Mouse (Mus musculus): ENCODE data around the gene Tmprss11d.
"Not testable (repeated sequence)": the region's sequence is repeated elsewhere in the genome, so short reads cannot be mapped to it uniquely, and the experiment has no call there.

The Tmprss11d gene

DNA sequence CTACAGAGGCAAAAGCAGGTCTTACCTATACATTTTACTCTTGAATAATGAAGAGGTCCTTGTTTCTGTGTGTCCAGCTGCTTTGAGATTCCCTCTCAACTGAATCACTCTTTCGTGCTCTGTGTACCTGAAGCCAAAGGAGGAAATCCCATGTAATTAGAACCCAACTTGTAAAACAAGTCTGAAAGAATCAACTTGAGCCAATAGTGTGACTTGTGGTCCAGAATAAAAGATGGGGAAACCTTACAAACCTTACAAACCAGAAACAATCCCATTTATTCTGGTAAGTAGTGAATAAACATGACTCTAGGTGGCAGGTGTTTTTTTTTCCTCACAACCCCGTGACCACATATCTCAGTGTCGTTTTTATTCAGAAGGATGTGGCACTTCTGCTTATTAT, at the start of gene Tmprss11d:
Tmprss11d (minus strand) TSS at position 101 of the 400 bp plus-strand sequence.
- DNase-seq (ENCODE audit: low read depth, low spot score): no peak

DNA sequence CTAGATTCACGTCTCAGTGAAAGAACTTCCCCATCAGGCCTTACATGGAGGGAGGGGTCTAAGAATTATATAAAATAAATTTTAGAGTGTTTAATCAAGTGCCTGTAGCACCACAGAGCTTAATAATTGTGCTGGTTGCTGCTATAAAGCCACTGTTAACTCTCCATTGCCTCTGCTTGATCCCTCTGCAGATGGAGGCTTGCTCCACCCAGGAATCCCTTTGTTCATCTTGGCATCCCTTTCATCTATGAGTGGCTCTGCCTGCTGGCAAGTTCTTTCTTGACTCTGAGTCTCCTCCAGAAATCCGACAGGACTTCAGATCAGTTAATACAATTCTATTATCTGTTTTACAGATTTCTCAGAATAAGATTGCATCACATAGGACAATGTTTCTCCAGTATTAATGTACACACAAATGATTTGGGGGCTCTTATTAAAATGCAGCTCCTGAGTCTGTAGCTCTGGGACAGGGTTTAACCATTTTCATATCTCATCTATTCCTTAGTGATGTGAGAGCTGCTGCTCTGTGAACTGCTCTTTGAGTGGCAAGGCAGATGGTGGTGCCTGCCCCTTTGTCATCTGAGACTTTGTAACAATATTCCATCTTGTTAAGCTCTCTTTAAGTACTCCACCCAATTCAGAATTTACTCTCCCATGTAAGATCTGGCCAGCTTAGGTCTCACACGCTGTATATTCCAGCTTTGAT, 48.3 kb upstream of the Tmprss11d start:
- DNase-seq (ENCODE audit: low read depth, low spot score): peak; percentile 20

DNA sequence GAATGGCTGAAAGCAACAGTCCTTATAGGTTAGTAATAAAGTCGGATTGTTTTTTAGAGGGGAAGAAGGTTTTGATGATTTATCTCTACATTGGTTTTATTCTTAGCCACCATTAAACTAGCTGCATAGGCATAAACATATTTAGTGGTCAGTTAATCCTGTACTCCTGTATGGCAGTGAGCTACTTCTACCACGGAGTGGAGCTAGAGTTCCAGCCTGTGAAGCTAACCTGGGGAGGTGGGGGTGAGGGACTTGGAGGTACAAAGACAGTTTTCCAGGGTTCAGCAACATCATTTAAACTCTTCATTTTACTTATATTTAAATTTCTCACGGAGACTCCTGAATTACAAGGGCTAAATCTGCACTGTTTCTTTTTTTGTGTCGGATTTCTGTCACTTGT, 46.3 kb upstream of the Tmprss11d start:
- peak; percentile 52 for DNase-seq (ENCODE audit: low read depth, low spot score)

DNA sequence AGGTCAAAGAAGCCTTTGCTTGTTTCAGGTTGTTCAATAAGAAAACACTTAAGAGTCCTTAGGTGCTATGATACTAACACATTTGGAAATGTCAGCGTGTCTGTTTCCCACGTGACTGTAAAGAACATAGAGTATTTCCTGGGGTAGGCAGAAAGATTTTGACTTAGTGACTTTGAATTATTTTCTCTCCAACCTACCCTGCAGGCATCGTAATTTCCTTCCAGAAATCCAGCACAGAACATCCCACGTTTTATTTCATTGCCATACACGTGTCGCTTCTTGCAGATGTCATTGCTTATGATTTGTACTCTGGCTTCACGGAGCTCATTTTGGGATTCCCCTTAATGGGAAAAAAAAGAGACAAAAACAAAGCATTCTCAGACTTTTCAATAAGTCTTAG, 41.1 kb upstream of the Tmprss11d start:
- DNase-seq (ENCODE audit: low read depth, low spot score): no peak

DNA sequence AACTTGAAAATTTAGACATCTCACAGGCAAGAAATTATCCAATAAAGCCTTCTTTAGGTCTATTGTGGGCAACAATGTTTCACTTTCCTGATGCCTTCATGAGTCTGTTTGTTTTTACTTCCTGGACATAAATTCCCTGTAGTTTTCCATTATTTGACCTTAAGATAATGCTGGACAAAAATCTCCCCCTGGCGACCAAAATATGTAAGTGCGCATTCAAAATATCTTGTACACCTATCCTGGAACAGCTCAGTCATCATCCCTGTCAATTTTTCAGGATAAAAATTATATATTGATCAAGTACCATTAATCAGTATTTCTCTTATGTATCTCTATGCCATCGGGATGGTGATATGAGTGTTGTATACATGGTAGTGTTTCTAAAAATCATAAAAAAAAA, 37.6 kb upstream of the Tmprss11d start:
- peak; percentile 58 for DNase-seq (ENCODE audit: low read depth, low spot score)

DNA sequence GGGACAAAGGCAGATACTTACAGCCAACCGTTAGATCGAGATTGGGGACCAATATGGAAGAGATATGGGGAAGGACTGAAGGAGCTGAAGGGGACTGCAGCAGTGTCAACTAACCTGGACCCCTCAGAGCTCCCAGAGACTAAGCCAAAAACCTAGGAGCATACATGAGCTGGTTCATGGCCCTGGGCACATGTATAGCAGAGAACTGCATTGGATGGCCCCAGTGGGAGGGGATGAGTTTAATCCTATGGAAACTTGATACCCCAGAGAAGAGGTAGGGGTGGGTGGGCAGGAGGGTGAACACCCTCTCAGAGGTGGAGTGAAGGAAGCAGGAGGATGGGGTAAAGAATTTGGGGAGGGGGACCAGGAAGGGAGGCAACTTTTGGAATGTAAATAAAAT, 34.7 kb upstream of the Tmprss11d start:
- no peak for DNase-seq (ENCODE audit: low read depth, low spot score)

DNA sequence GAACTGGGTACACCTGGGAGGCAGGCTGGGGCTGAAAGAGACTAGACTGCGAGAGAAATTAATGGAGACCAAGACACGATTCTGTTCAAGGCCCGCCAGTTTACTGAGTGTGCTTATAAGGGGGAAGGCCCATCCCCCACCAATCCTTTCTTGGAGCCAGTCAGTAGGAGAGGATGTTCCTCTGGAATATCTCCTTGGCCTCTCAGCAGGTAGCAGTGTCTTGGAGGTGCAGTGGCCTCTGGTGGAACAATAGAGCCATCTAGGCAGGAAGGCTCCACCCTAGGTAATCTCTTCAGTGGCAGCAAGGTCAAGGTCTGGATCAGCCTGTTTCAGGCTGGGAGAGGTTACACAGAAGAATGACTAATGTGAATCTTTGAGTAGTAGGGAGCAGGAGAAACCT, 34.0 kb upstream of the Tmprss11d start:
- DNase-seq (ENCODE audit: low read depth, low spot score): peak; percentile 97

DNA sequence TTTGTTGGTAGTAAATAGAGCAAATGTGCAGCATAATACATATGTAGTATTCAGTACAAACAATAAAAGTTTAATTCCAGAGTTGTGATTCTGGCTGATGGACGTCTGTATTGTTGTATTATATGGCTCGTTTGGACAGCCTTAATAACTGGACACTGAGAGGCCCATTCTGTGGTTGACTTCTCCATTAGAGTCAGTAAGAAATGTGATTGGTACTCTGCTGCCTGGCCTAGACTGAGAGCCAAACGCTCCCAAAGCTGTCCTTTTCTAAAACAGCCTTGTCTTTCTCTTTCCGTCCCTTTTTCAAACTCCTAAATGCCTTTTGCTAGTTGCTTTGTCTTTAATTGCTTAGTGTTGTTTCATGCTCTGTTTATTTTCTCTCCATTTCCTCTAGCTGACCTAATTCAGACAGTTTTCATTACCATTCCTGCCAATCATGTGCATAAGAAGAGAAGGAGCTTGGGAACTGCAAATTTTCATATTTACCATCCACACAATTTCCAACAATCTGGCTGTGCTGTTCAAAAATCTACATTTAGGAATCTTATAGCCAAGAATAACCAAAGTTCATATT, 13.7 kb downstream of the Tmprss11d start:
- DNase-seq (ENCODE audit: low read depth, low spot score): no peak

DNA sequence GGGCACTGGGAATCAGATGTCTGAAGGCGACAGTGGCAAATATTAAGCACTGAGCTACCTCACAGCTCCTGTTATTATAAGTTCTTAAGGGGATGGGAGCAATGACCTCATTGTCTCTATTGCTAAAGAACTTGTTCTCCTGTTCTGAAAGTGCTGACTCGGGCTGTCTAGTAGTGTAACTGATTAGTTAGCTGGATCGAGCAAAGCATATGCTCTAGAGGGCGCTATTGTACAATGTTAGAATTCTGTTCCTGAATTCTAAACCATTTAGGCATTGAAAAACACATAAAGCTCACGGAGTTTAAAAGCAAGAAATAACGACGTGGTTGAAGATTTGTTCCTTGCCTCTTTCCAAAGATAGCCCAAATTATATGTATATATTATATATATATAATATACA, 20.3 kb downstream of the Tmprss11d start:
- peak; percentile 78 for DNase-seq (ENCODE audit: low read depth, low spot score)

DNA sequence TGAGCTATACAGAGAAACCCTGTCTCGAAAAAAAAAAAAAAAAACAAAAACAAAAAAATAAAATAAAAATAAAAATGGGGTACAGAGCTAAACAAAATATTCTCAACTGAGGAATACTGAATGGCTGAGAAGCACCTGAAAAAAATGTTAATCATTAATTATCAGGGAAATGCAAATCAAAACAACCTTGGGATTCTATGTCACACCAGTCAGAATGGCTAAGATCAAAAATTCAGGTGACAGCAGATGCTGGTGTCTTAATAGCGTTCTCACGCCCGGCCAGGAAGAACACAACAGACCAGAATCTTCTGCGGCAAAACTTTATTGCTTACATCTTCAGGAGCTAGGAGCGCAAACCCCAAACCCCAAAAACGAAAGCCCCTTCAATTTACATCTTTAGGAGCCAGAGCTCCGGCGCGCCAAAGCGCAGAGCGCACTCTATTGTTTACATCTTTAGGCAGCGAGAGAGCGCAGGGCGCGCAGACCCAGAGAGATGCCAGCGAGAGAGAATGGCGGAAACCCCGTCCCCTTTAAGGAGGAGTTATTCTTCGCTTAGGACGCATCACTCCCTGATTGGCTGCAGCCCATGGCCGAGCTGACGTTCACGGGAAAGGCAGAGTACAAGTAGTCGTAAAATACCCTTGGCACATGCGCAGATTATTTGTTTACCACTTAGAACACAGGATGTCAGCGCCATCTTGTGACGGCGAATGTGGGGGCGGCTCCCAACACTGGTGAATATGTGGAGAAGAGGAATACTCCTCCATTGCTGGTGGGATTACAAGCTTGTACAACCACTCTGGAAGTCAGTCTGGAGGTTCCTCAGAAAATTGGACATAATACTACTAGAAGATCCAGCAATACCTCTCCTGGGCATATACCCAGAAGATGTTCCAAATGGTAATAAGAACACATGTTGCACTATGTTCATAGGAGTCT, 54.9 kb downstream of the Tmprss11d start:
- not testable (repeated sequence) for DNase-seq (ENCODE audit: low read depth, low spot score)

DNA sequence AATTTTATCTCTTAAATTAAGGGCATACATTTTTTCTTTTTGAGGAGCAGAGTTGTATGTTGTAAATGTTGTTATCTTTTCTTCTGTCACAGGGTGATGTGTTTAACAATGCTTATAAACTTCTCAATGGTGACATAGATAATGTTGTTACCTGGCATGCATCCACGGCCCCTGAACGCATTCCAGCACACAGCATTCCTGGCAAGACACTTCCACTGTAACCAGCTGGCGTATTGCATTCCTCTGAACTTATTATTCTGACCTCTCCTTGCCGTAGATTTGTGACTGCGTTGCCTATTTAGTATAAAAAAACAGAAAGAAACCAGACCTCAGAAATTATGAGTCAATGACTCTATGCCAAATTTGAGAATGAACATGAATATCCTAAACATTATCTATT, 67.1 kb downstream of the Tmprss11d start:
- no peak for DNase-seq (ENCODE audit: low read depth, low spot score)

DNA sequence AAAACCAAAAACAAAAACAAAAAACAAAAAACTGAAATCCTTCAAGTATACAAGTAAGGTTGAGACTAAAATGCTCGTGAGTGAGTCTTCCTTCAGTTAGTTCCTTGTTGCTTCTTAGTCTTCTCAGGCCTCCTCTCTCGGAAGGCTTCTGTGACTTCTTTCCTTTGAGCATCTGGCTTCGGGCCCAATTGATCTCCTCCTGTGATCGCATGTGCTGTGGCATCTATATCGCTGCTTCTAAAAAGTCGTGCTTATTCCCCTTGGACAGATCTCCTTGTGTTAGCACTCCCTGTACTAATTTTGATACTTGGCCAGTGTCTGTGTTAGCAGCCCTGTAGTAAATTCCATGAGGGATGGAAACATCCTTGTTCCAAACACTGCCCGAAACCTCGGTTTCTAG, 69.3 kb downstream of the Tmprss11d start:
- DNase-seq (ENCODE audit: low read depth, low spot score): no peak

DNA sequence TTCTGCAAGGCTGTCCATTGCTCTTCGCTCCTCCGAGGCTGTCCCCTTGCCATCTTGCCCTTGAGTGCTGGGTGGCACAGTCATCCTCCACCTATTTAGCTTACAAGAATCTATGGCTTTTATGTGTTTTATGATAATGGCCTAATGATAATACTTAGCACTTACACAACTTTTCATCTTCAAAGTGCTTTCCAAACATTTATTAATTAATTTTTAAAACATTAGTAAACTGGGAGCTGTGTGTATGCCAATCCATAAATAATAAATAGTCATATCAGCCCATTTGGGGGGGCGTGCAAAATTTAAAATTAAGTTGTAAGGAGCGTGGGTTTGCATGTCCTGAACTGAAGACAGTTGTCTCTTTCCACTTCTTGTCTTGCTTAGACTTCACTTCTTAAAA, 84.0 kb downstream of the Tmprss11d start, which contains the start of gene Tmprss11c:
Tmprss11c (minus strand) TSS at position 101 of the 400 bp plus-strand sequence.
- DNase-seq (ENCODE audit: low read depth, low spot score): no peak
